Mouse (Mus musculus) midbrain, embryonic 16.5 days (tissue): Measurements from ENCODE around the gene Adamts9. TPM values are rescaled to one million over a fixed set of nuclear protein-coding genes. Genes with fewer than 3 reads are reported as not detected.
A peak's percentile ranks its signal among the peaks of the same experiment; 100 is the strongest.

Experiments
- ATAC-seq: fragments of 200-750 bp; cut with Nextera tagmentation; 2 replicates; pipeline ENCODE4 v1.8.0; 2017; ENCODE audit warnings: moderate TSS enrichment
- H3K27ac ChIP-seq: fragments of 300-500 bp; sonication (generic); 2 replicates; pipeline ENCODE4 v1.5.1; 2014; ENCODE audit warnings: mild to moderate bottlenecking, low read length, mixed read lengths
- H3K27me3 ChIP-seq: fragments of 300-500 bp; sonication (generic); 2 replicates; pipeline ENCODE4 v1.6.1; 2014; ENCODE audit warnings: low read depth, low read length, mixed read lengths; ENCODE audit not compliant: control insufficient read depth, insufficient read depth
- H3K36me3 ChIP-seq: fragments of 300-500 bp; sonication (generic); 2 replicates; pipeline ENCODE4 v1.6.1; 2014; ENCODE audit warnings: mild to moderate bottlenecking, low read length, moderate library complexity, mixed read lengths; ENCODE audit not compliant: control insufficient read depth, insufficient read depth
- H3K4me1 ChIP-seq: fragments of 300-500 bp; sonication (generic); 2 replicates; pipeline ENCODE4 v1.6.1; 2014; ENCODE audit warnings: mild to moderate bottlenecking, low read length, mixed read lengths; ENCODE audit not compliant: control insufficient read depth, insufficient read depth
- H3K4me2 ChIP-seq: fragments of 300-500 bp; sonication (generic); 2 replicates; pipeline ENCODE4 v1.6.1; 2014; ENCODE audit warnings: mild to moderate bottlenecking, low read length, mixed read lengths
- H3K4me3 ChIP-seq: fragments of 300-500 bp; sonication (generic); 2 replicates; pipeline ENCODE4 v1.5.1; 2014; ENCODE audit warnings: low read depth, mild to moderate bottlenecking, low read length, moderate library complexity, mixed read lengths
- H3K9ac ChIP-seq: fragments of 300-500 bp; sonication (generic); 2 replicates; pipeline ENCODE4 v1.6.1; 2014; ENCODE audit warnings: low read depth, low read length, mixed read lengths
- H3K9me3 ChIP-seq: fragments of 300-500 bp; sonication (generic); replicated peaks from 2 replicates; pipeline ENCODE4 v1.6.1; 2014; ENCODE audit warnings: mild to moderate bottlenecking, low read length, mixed read lengths; ENCODE audit not compliant: control insufficient read depth, poor library complexity, severe bottlenecking
- WGBS: fragments of 180-500 bp; shearing (Covaris S2); extraction: QIAGEN DNeasy Blood & Tissue Kit; methylation state at CpG from one replicate; pipeline ENCODE4 v1.1.7; 2014; 5-methylcytosine and 5-hydroxymethylcytosine counted together
- polyA plus RNA-seq: library from polyadenylated mRNA; unstranded; fragments of >200 nt; fragmentation: Nextera tagmentation; extraction: Ambion mirVana; gene quantifications from 2 replicates; pipeline ENCODE4 v1.2.1, GENCODE M21; 2015

The Adamts9 gene
- polyA plus RNA-seq, 1 experiment from 2014 or later, result 1.3 TPM

DNA sequence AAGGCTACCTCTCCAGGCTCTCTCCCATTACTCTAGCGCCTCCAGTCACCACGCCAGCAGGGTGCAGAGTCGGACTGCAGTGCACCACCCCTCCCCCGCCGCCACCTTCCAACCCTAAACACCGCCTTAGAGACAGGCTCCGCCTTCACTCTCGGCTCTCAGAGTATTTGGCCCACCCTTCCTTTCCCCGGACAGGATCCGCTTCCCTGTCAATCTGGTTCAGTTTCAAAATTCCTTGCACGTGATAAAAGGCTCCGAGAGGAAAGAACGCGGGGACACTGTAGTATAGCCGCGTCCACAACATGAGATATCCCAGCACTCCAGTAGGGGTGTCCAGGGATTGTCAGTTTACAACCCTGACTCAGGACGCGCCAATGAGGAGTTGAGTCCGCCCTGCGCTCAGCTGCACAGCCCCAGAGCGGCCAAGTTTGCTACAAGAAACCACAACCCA is 2.0 kb downstream of the Adamts9 start:
- Histone ChIP-seq H3K4me2 (peak overlapping the region; percentile 87), H3K4me3 (peak overlapping the region; percentile 52), H3K9me3 (no peaks in the 10 kb centered on the region), H3K27ac (no peak overlapping the region), H3K27me3 (peaks cover 39% of the 10 kb centered on the region), H3K36me3 (no peaks in the 10 kb centered on the region), H3K4me1 (peaks cover 29% of the 10 kb centered on the region), H3K9ac (0 out of 2 replicates have a peak overlapping the region, but pooled peaks have one; percentile 12)
- 0% methylated on average over 21 of the region's 21 CpGs for WGBS
- peak; percentile 71 for ATAC-seq

- peaks cover 29% of the 10 kb centered on the region for H3K4me1 ChIP-seq
- no peaks in the 10 kb centered on the region for H3K36me3 ChIP-seq
- no peak overlapping the region for H3K27ac ChIP-seq
- H3K9me3 ChIP-seq, result no peaks in the 10 kb centered on the region
- H3K9ac ChIP-seq, result peak overlapping the region; percentile 49; the same call in 1 of the 2 replicates
- H3K4me3 ChIP-seq, result peak overlapping the region; percentile 52
- H3K4me2 ChIP-seq, result peak overlapping the region; percentile 87
- H3K27me3 ChIP-seq, result peaks cover 37% of the 10 kb centered on the region
- WGBS, result 2% methylated on average over 37 of the region's 37 CpGs
- ATAC-seq, result peak; percentile 46; the same call in 1 of the 2 replicates
These were observed 2.8 kb downstream of the Adamts9 start for GRCm38 (mm10) chr6:92940191-92941131.

DNA sequence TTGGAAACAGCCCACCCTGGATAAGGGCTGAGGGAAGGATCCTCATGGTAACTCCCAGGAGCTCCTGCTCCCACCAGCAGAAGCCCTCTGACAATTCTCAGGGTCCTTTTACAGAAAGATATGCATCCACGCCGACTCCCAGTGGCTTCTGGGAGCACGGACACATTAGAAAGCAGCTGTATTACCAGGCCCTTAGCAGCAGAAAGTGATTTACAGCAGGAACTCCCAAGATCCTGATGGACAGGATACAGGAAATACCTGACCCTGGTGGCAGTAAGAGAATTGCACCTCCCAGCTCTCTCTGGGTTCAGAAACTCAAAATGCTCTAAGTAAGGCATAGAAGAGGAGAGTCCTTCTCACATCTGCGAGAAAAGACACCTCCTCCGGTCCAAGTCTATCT is 15.0 kb downstream of the Adamts9 start:
- Histone ChIP-seq H3K9me3 (no peaks in the 10 kb centered on the region), H3K27me3 (no peaks in the 10 kb centered on the region), H3K27ac (no peak overlapping the region), H3K4me2 (no peak overlapping the region), H3K4me3 (no peak overlapping the region), H3K9ac (no peak overlapping the region), H3K4me1 (no peaks in the 10 kb centered on the region), H3K36me3 (no peaks in the 10 kb centered on the region)
- ATAC-seq, result no peak
- WGBS, result 89% methylated on average over 5 of the region's 5 CpGs

DNA sequence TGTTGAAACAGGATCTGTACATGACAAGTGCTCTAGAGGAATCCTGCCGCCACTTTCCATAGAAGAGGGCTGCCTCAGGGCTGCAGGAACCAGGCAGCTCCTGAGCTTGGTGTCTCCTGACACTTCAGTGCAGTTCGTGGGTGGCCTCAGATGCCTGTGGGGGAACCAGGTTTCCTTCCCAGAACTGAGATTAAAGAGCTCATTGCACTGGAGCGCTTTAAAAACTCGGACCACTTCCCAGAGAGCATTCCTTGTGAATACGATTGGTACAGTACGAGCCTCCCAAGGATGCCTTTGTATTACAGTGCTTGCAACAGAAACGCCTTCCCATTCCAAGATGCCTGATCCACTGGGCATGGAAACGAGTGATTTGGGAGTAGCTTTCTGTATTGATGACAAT is 18.8 kb downstream of the Adamts9 start:
- H3K9ac ChIP-seq, result no peak overlapping the region
- no peaks in the 10 kb centered on the region for H3K9me3 ChIP-seq
- WGBS, result 56% methylated on average over 8 of the region's 8 CpGs

DNA sequence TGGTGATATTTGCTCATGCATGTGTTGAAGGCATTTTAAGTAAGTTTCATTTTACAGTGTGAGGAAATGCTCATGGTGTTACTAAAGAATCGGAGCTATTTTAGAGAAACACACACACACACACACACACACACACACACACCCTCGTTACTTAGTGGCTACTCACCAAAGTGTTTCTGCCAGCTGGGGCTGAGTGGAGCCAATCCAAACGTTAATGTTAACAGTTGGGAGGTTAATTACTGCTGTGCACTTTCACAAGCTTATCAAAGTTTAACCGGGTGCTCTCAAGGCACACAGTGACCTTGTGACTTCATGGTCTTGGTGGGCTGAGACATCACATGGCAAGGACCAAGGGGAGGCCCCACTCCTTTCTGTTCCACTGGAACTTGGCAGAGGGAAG is 21.4 kb downstream of the Adamts9 start:
- H3K9ac ChIP-seq, result no peak overlapping the region
- H3K4me3 ChIP-seq, result no peak overlapping the region
- H3K27me3 ChIP-seq, result no peaks in the 10 kb centered on the region
- no peaks in the 10 kb centered on the region for H3K4me1 ChIP-seq
- ATAC-seq, result no peak
- no peak overlapping the region for H3K4me2 ChIP-seq
- H3K36me3 ChIP-seq, result no peaks in the 10 kb centered on the region
- 54% methylated on average over 4 of the region's 4 CpGs for WGBS
- H3K9me3 ChIP-seq, result no peaks in the 10 kb centered on the region
- H3K27ac ChIP-seq, result no peak overlapping the region

More for the DNA sequence above, 18.8 kb downstream of the Adamts9 start:
- no peak for ATAC-seq
- H3K4me2 ChIP-seq, result no peak overlapping the region
- H3K4me1 ChIP-seq, result no peaks in the 10 kb centered on the region
- no peaks in the 10 kb centered on the region for H3K36me3 ChIP-seq
- H3K27me3 ChIP-seq, result no peaks in the 10 kb centered on the region
- no peak overlapping the region for H3K4me3 ChIP-seq
- no peak overlapping the region for H3K27ac ChIP-seq

- no peak overlapping the region for H3K4me3 ChIP-seq
- no peaks in the 10 kb centered on the region for H3K36me3 ChIP-seq
- no peak overlapping the region for H3K27ac ChIP-seq
- 75% methylated on average over 10 of the region's 10 CpGs for WGBS
- no peaks in the 10 kb centered on the region for H3K9me3 ChIP-seq
- no peak for ATAC-seq
- no peak overlapping the region for H3K9ac ChIP-seq
- no peaks in the 10 kb centered on the region for H3K4me1 ChIP-seq
- H3K27me3 ChIP-seq, result no peaks in the 10 kb centered on the region
- no peak overlapping the region for H3K4me2 ChIP-seq
These were observed 22.2 kb downstream of the Adamts9 start for GRCm38 (mm10) chr6:92920938-92921689.

- H3K9me3 ChIP-seq, result no peaks in the 10 kb centered on the region
- no peak overlapping the region for H3K4me3 ChIP-seq
- no peak overlapping the region for H3K4me2 ChIP-seq
- 93% methylated on average over 3 of the region's 3 CpGs for WGBS
- H3K4me1 ChIP-seq, result no peaks in the 10 kb centered on the region
- H3K36me3 ChIP-seq, result no peaks in the 10 kb centered on the region
- ATAC-seq, result no peak
- no peak overlapping the region for H3K27ac ChIP-seq
- H3K9ac ChIP-seq, result no peak overlapping the region
- no peaks in the 10 kb centered on the region for H3K27me3 ChIP-seq
These were observed 32.7 kb downstream of the Adamts9 start for GRCm38 (mm10) chr6:92910611-92911010.

DNA sequence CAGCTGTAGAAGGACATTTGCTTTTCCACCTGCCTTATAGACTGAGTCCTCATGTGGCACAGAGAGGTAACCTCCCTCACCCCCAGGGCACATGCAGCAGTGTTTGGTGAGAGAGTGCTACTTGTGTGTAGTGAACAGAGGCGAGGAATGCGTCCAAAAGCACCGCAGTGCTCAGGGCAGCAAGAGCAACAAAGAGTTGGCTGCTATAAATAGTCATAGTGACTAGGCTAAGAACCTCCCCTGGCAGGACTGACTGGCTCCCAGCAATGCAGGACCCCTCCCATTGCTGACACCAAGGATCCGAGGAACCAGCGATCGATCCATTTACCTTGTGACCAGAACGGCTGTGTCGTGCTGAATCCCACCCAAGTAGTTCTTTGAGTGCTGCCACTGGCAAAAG is 33.9 kb downstream of the Adamts9 start:
- no peak overlapping the region for H3K9ac ChIP-seq
- H3K4me3 ChIP-seq, result no peak overlapping the region
- H3K4me1 ChIP-seq, result no peaks in the 10 kb centered on the region
- 63% methylated on average over 8 of the region's 8 CpGs for WGBS
- no peaks in the 10 kb centered on the region for H3K36me3 ChIP-seq
- no peak overlapping the region for H3K4me2 ChIP-seq
- no peaks in the 10 kb centered on the region for H3K27me3 ChIP-seq
- H3K27ac ChIP-seq, result no peak overlapping the region
- no peak for ATAC-seq
- no peaks in the 10 kb centered on the region for H3K9me3 ChIP-seq

- Histone ChIP-seq H3K4me2 (no peak overlapping the region), H3K27ac (no peak overlapping the region), H3K36me3 (no peaks in the 10 kb centered on the region), H3K4me1 (no peaks in the 10 kb centered on the region), H3K27me3 (no peaks in the 10 kb centered on the region), H3K9ac (no peak overlapping the region), H3K4me3 (no peak overlapping the region), H3K9me3 (no peaks in the 10 kb centered on the region)
- 40% methylated on average over 5 of the region's 5 CpGs for WGBS
- ATAC-seq, result no peak
These were observed 37.4 kb downstream of the Adamts9 start for GRCm38 (mm10) chr6:92905922-92906321.
